Mouse (Mus musculus) liver, postnatal 0 days (tissue): ENCODE measurements around the gene Slc27a5.

Experiments
- CTCF ChIP-seq: sonication (generic); IDR thresholded peaks from 2 replicates; pipeline ENCODE4 v1.5.1; 2016; ENCODE audit warnings: antibody characterized with exemption, low read depth
- EP300 ChIP-seq: IDR thresholded peaks from 2 replicates; pipeline ENCODE4 v1.6.1; 2016; ENCODE audit warnings: antibody characterized with exemption, low read depth, mild to moderate bottlenecking

DNA sequence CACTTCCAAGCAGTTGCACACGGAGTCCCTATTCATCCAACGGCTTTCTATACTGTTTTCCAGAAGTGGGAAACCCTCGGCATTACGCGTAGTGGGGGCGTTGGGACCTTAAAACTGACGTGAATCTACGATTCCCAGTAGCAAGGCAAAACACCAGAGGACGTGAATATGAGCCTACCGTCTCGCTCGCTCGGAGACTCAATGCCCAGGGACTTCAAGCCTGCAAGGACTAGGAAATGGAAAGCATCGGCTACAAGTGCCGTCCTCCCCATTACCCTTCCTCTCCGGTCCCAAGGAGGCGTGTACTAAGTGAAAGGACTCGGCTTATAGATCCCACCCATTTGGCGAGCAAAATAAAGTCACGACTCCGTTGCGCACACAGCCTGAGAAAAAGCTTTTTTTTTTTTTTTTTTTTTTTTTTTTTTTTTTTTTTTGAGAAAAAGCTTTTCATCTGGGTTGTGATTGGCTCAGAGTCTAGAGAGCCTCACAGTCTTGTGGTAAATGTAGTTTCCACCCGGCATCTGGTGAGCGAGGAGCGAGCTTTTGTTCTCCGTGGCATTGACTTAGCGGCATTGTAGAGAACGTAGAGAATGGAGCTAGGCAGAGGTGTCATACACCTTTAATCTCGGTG lies 36.4 kb downstream of the Slc27a5 start:
- TF ChIP-seq CTCF: no peak
- TF ChIP-seq EP300: no peak
